Mouse (Mus musculus): ENCODE data around the gene Eefsec.

The Eefsec gene

DNA sequence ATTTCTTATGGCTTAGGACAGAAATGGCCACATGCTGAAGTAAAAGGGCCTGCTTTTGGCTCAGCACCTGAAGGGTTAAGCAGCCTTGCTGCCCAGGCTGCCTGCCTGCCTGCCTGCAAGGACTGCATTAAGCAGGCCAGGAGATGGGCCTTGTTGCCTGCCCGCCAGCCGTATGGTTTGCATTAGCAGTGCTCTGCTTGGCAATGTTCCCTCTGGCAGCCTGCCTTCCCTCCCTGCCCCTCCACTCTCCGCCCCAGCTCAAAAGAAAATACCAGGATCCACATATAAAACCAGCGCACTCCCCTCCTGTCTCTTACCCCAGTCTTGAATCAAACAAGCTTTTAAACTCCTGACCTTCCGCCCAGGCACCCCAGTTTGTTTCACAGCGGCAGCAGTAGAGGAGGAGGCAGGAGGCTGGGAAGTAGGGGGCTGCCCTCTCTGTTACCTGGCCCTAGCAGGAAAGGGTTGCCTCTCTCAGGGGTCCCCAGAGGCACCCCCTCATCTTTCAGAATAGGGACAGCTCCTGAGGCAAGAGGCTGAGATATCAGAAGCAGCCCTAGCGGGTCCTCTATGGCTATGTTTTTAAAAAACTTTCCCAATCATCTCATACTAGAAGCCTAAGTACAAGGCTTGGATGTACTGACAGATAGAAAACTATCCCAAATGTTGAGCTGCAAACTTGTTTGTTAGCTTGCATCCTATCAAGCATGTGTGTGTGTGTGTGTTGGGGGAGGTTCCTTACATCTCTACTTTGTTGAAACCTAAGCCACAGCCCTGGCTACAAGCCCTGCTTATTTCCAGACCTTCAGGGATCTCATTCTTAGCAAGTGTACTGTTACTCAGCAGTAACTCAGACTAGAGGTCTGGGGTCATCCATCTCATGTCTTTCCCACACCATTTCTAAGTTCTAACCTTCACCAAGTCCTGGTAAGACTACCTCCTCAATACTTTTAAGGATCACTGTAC, 102.6 kb downstream of the Eefsec start:
- peak; percentile 9 to 13 for DNase-seq (ENCODE audit: low spot score in 2 of 2)

DNA sequence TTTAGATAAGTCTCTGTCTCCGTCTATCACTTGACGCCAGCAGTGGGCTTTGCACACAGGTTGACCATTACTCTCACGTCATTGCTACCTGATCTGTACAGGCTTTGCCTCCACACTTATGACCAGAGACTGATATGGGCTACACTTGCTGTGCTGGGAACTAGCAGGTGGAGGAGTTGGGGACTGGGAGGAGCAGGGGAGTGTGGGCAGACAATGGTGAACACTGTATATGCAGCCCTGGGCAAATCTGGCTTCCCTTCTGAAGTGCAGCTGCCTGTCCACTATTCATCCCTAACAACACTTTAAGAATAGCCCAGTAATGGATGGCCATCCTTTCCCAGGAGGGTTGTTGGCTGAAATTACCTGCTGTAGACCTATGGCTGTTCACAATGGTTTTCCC, 103.4 kb downstream of the Eefsec start:
- DNase-seq (ENCODE audit: low spot score in 2 of 2), result no peak

DNA sequence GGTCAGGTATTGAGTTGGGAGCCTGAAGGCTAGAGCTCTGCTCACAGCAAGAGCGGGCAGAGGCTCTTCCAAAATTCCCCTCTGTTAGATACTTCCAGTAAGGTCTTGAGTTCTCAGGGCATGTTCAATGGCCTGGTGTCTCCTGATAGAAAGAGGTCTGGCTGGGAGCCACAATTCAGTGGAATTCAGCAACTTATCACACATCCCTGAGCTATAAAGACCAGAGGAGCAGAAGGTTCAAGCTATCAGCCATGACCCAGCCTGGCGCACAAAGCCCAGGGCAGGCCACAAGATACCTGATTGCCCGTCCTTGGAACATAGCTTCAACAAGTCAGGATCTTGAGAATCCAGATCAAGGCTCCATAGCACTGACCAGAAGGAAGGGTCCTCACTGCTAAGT, 105.2 kb downstream of the Eefsec start:
- DNase-seq (ENCODE audit: low spot score in 2 of 2), result peak; percentile 23 to 38

DNA sequence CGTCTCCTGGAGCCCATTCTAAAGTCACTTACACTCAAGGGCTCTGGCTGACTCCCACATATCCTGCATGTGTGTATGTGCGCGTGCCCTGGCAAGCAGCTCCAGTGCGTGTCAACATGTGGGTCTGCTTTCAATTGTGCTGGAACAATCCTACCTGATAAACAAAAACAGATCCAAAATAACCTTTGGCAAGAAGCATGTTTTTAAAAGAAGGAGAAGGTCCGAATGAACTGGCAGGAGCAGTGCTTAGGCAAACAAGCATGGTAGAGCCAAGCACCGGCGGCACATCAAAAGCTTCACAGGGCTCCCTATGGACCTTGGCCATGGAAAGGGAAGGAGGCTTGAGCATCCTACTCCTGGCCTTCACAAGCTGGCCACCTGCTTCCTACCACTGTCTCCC, 105.6 kb downstream of the Eefsec start:
- no peak for DNase-seq (ENCODE audit: low spot score in 2 of 2)

DNA sequence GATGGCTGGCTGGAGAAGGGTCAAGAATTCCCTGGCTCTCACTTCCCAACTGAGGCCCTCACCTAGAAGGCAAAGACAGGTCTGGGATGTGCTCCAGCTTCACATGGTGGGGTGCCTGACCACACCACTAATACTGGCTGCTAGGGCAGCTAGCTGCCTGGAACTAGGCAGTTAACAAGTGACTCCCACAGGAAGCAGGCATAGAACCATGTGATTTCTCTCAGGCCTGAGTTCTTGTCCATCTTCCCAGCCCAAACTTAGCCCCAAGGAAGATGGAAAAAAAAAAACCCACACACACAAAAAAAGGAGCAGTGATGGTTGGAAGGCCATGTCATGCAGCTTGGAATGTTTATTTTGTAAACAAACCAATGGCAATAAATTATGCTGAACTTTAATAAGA, 117.0 kb downstream of the Eefsec start:
- no peak for DNase-seq (ENCODE audit: low spot score in 2 of 2)

DNA sequence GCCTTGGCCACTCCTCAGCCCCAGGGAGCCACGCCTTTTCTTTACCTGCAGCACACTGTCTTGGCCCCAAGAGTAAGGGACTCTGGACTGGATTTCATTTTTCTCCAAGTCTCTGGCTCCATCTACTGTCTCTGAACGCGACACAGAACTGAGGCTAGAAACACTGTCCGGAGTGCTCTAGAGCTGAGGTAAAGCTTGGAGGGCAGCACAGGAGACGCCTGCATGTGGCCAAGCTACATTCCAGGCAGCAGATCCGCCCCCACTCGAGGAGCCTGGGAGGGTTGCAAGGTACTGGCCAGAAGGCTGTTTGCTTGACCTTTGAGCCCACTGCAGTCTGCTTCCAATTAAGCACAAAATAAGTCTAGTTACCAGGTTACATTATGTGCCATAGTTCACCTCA, 124.5 kb downstream of the Eefsec start:
- DNase-seq (ENCODE audit: low spot score in 2 of 2), result no peak

DNA sequence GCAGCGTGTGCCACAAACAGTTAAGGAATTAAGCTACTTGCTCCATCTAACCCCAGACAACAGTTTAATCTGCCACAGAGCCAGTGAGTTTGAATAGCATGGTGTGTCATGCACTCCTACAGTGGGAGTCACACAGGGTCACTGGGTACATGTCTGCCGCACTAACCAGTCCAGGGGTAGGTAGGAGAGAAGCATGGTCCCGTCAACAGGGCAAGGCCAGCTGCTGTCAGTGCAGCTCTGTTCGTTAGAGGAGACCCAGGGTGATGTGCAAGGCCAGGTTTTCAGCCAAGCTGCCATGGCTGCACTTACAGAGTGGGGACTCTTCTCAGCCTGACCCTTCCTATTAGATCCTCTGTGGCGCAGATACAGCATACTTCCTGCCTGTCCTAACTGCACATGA, 125.1 kb downstream of the Eefsec start:
- no peak for DNase-seq (ENCODE audit: low spot score in 2 of 2)

DNA sequence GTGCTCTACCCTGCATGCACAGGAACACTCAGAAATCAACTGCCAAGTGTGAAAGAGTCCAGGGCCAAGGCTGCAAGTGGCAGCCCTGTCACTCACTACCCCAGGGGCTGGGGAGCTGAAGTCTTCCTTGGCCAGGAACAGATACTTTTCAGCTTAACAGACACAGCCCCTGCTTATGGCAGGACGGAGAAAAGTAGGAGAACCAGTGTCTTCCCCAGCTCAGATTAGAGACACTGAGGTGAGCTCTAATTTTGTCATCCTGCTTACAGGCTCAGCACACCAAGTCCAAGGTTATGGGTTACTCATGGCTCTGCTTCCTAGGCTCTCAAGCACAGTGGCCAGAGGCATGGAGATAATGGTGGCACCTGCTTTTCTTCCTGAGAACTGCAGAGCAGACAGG, 126.6 kb downstream of the Eefsec start:
- DNase-seq (ENCODE audit: low spot score in 2 of 2), result no peak

DNA sequence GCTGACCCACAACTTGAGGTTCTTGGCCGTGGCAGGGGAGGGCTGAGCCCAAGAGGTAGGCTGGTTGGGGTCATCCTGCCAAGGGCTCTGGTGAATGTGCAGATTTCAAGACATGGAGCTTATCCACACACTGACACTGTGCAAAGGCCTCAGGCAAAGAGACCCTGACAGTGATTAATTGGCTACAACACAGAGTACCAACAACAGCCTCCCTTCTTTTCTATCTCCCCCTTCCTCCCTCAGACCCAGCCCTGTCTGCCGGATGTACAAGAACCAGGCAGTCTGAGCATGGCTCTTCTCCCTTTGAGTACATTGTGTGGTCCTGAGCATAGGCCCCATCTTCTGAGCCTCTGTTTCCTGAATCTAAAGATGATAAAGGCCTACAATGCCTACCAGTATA, 131.0 kb downstream of the Eefsec start:
- no peak for DNase-seq (ENCODE audit: low spot score in 2 of 2)

DNA sequence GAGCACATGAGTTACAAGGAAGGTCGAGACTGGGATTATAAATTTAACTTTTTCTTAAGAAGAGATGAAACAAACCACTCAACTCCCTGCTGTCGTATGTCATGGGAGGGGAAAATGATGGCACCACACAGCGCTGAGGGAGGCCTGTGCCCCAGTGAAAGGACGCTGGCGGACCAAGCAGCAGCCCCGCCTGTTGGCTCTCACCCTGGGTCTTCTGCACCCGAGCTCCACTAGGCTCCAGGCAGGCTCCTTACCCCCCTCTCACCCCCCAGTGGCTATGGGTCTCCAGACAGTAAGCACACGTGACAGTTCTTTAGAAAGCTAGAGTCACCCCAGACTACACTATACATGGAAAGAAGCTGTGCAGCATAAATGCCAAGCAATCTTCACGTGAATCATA, 132.4 kb downstream of the Eefsec start:
- DNase-seq (ENCODE audit: low spot score in 2 of 2), result no peak

DNA sequence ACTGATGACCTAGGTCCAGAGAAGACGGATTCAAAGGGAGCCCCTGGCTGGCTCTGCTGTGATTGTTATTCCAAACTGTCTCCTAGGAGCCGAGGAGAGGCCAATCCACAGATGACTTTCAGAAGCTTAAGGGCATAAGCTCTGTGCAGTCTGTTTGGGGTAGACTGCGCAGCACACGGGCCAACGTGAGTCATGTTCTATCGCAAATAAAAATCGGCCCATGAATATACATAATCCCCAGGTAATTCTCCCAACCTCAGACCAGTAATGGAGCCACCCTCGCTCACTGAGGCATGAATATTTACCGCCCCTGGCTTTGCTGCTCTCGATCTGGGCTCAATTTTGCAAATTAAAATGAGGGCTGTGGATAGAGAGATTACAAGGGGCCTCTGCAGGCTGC, 134.7 kb downstream of the Eefsec start:
- DNase-seq (ENCODE audit: low spot score in 2 of 2), result no peak

DNA sequence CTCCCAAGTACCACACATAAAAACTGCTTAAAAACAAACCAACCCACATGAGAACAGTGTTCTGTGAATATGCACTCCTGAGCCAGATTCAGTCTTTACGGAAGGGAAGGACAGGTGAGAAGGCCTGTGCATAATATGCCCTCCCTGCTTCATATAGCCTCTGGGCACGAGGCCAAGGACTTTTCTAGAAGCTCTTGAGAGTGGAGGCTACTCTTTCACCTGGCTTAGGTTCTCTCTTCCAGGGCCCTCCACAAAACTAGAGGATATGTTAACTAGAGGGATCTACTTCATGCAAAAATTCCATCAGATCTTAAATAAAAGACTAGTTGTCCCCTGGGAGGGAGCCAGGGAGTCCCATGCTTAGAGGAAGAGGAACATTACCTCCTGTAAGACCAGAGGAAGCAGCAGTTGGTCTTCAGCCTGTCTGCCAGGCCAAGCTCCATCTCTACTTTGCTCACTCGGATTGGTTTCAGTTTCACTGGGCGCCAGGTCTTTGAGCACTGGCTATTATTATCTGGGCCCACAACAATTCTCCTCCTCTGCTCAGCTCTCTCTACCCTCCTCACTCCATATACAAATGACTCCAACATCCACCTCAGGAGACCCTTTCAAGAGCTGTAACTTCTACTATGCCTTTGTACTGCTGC, 140.1 kb downstream of the Eefsec start:
- no peak for DNase-seq (ENCODE audit: low spot score in 2 of 2)

DNA sequence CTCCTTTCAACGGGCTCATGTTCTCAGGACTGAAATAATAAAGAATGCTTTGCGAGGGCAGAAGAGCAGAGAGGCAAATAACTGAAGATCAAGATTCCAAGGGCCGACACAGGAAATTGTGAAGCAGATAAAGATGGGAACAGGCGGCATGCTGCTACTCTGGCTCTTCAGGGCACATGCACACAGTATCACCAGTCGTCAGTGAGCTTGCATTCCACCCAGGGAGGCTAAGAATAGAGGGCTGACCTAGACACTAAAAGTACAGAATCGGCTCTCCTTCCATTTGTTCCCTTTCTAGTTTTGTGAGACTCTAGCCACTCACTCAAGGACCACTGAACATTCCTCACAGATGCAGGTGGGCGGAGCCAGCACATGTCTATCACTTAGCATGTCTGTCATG, 145.1 kb downstream of the Eefsec start:
- no peak for DNase-seq (ENCODE audit: low spot score in 2 of 2)

DNA sequence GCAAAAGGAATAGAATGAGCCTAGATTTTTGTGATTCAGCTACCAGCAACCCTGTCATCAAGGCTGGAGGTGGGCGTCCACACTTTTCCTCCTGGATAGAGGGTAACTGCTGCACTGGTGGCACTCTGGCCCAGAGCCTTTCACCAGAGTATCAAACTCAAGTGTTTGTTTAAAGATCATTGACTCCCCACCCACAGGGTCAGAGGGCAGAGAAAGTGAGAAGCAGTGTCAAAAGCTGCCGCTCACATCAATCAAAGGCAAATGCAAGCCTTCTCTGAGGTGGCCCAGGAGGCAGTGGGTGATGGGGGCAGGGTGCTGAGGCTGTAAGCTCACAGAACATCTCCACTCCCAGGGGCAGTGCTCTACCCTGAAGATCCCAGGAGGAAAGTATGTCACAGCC, 146.8 kb downstream of the Eefsec start:
- DNase-seq (ENCODE audit: low spot score in 2 of 2), result no peak

DNA sequence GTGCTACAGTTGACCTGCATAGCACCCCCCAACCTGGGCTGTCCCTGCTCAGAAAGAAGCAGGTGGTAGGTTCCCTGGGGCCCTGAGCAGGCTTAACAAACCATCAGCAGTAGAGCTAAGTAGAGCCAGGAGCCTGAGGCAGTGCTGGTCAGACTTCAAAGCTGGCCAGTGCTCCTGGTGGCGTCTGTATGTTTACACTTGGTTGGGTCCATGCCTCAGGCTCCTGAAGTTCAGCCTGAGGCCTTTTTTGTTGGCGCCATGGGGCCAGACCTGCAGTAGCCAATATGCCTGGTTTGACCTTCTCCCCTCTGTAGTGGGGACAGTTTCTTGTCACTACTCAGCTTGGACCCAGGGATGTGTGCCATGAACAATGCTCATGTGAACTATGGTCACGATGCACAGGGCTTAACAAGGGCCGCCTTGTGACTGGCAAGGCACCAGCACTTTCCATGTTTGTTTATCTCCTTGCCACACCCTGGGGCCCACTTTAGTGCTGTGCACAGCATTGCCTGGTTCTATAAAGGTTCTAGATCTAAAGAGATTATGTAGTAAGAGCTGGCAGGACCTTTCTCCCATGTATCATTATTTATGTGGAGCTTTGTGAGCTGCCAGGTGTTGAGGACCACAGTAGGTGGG, 153.9 kb downstream of the Eefsec start:
- DNase-seq (ENCODE audit: low spot score in 2 of 2), result no peak

DNA sequence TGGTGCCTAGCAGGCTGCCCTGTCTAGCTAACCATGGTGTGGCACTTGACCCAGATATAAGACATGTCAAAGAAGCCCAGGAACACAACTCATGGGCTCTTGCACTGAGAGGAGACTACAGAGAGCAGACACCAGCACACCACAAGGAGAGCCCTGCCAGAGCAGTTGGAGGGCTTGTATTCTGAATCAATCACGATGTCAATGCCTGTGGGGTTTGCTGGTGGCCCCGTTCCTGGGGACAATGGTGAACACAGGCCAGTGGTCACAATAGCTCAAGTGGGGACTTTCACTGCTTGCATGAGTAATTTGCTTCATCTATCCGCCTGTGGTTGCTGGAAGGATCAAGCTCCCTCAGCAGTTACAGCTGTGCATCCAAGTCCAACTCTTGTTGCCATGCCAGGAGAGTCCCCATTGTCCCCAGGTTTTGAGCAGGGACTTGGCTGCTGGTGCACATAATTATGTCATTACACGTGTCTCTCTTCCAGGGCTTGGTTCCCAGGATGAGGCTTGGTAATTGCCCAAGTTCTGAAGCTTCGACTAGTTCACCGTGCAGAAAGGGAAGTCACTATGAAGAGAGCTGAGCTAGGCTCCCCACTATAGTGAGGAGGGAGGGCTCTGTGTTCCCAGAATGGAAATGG, 156.1 kb downstream of the Eefsec start:
- no peak for DNase-seq (ENCODE audit: low spot score in 2 of 2)

DNA sequence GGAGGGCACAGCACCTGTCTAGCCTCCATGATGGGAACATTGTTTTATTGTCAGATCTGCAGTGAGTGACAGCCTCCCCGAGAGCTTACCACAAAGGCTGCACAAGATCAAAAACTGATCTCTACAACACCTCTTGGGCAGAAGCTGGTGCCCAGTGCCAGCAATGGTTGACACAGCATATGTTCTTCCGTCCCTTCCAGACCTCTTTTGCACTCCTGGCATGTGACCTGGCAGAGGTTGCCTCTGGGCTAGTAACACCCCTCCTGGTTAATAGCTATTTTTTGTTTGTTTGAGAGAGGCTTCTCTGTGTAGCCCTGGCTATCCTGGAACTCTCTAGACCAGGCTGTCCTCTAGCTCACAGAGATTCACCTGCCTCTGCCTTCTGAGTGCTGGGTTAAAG, 168.2 kb downstream of the Eefsec start:
- DNase-seq (ENCODE audit: low spot score in 2 of 2), result no peak

DNA sequence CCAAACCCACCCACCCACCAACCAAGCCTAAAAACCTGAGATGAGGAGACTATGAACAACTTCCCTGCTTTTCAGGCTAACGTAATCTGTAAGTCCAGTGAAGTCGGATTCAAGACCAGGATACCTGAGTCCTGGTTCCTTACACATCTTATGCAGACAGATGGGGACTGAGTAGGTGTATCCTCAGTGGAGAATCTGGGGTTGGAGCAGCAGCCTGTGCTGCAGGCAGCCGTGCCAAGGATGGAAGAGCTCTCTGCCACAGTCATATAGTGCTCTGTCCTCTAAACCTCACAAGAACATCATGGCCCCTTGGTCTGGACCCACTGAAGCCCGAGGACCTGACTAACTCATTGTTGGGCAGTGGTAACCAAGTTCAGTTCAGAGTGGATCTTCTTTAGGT, 169.1 kb downstream of the Eefsec start:
- DNase-seq (ENCODE audit: low spot score in 2 of 2), result no peak

DNA sequence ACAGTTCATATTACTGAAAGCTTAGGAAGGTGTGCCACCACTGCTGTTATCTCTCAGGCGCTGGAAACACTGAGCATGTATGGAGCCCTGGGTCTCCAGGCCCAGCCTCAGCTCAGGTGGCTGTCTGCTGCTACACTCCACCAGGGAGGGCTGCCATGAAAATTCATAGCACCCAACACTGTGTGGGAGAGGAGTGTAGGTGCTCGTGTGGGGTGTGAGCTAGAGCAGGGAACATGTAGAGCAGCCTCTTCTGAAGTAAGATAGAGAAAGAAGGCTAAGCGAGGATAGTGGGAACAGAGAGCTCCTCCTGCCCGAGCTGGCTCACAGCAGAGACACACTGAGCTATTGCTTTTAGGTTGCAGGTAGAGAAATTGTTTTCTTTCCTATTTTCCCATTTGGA, 170.1 kb downstream of the Eefsec start:
- no peak for DNase-seq (ENCODE audit: low spot score in 2 of 2)

DNA sequence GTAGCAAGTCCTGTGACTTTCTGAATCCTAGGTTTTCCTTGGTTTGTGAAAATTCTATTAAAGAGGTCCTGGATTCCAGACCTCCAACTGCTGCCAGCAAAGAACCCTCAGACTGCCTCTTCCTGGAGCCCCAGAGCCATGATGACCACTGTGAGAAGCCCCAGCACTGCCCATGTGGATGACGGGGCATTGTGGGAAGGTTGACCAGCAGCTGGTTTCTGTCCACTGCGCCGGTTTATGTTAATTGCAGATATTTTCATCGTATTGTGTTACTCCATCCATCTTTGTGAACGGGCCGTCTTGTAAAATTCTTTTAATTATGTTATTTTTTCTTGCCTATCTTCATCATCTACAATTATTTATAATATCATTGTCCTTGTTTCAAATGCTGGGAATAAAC, 171.7 kb downstream of the Eefsec start:
- no peak for DNase-seq (ENCODE audit: low spot score in 2 of 2)

DNA sequence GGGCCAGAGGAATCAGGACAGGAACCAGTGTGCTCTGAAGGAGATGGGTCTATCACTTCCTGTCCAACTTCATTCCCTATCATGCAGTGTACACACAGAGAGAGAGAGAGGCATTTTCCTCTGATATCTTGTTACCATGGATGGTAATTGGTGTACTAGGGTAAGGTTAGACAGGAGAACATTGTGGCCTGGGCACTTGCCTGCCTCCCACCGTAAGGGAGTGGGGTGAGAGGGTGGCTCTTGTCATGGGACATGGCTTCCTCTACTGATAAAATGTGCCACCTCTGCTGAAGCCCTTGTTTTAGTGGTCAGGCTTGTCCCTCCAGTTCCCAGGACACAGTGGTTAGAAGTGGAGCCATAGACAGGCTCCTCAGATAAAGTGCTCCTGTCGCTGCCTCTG, 178.4 kb downstream of the Eefsec start:
- no peak for DNase-seq (ENCODE audit: low spot score in 2 of 2)

DNA sequence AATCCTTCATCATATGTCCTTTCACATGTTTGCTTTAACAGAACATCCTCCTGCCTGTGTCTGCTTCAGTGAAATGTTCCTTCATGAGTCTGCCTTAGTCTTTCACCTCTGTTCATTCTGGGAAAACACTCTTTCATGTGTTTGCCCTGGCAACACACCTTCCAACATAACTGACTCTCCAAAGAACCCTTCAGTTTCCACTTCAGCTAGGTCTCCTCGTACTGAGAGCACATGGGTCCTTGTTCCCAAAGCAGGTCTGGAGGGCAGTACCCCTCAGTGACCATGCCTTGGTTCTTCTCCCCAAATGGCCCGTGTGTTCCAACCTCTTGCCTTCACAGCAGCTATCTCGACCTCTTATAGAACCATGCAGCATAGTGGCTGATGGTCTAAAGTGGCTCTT, 179.3 kb downstream of the Eefsec start:
- no peak for DNase-seq (ENCODE audit: low spot score in 2 of 2)
